Mouse (Mus musculus) hindbrain, postnatal 0 days (tissue): ENCODE measurements around the gene BC049352. TPM values are rescaled to one million over a fixed set of nuclear protein-coding genes. Genes with fewer than 3 reads are reported as not detected.

ENCODE experiments used
- ATAC-seq: fragments of 200-750 bp; cut with Nextera tagmentation; 2 replicates; pipeline ENCODE4 v1.8.0; 2017; ENCODE audit warnings: mild to moderate bottlenecking, moderate TSS enrichment, moderate library complexity
- DNase-seq: peaks from one replicate; pipeline ENCODE4 v3.0.0-alpha.2; 2015; ENCODE audit warnings: low spot score
- H3K27ac ChIP-seq: fragments of 300-500 bp; sonication (generic); 2 replicates; pipeline ENCODE4 v1.5.1; 2014; ENCODE audit warnings: mild to moderate bottlenecking
- H3K27me3 ChIP-seq: fragments of 300-500 bp; sonication (generic); 2 replicates; pipeline ENCODE4 v1.6.1; 2014; ENCODE audit warnings: low read length, mixed read lengths; ENCODE audit not compliant: insufficient read depth
- H3K36me3 ChIP-seq: fragments of 300-500 bp; sonication (generic); 2 replicates; pipeline ENCODE4 v1.6.1; 2014; ENCODE audit warnings: low read length, mixed read lengths; ENCODE audit not compliant: insufficient read depth
- H3K4me1 ChIP-seq: fragments of 300-500 bp; sonication (generic); 2 replicates; pipeline ENCODE4 v1.6.1; 2014; ENCODE audit warnings: antibody characterized with exemption, low read length, mixed read lengths; ENCODE audit not compliant: insufficient read depth
- H3K4me2 ChIP-seq: fragments of 300-500 bp; sonication (generic); 2 replicates; pipeline ENCODE4 v1.6.1; 2014; ENCODE audit warnings: low read depth, mild to moderate bottlenecking, low read length, moderate library complexity, mixed read lengths
- H3K4me3 ChIP-seq: fragments of 300-500 bp; sonication (generic); 2 replicates; pipeline ENCODE4 v1.5.1; 2014; ENCODE audit warnings: low read length
- H3K9ac ChIP-seq: fragments of 300-500 bp; sonication (generic); replicated peaks from 2 replicates; pipeline ENCODE4 v1.6.1; 2014; ENCODE audit warnings: mild to moderate bottlenecking, low read length, moderate library complexity, mixed read lengths
- H3K9me3 ChIP-seq: fragments of 300-500 bp; sonication (generic); 2 replicates; pipeline ENCODE4 v1.6.1; 2016; ENCODE audit warnings: low read length, mixed read lengths
- CTCF ChIP-seq: IDR thresholded peaks from 2 replicates; pipeline ENCODE4 v1.5.1; 2016; ENCODE audit warnings: antibody characterized with exemption, control low read depth, low read depth
- WGBS: fragments of 180-500 bp; shearing (Covaris S2); extraction: QIAGEN DNeasy Blood & Tissue Kit; methylation state at CpG from one replicate; pipeline ENCODE4 v1.1.7; 2014; 5-methylcytosine and 5-hydroxymethylcytosine counted together
- polyA plus RNA-seq: library from polyadenylated mRNA; unstranded; fragments of >200 nt; fragmentation: Nextera tagmentation; extraction: Ambion mirVana; gene quantifications from 2 replicates; pipeline ENCODE4 v1.2.1, GENCODE M21; 2015
- total RNA-seq: library from RNA; depleted of rRNA; stranded (reverse); fragments of >200 nt; gene quantifications from 2 replicates; pipeline ENCODE4 v1.2.3, GENCODE M21; 2014

BC049352 gene
- total and polyA plus RNA-seq, 2 experiments from 2014 or later = 0.16 TPM; not detected in 1

- ATAC-seq = no peak
Observed at GRCm38 (mm10) chr9:45202021-45202798, 20.4 kb downstream of the BC049352 start.

DNA sequence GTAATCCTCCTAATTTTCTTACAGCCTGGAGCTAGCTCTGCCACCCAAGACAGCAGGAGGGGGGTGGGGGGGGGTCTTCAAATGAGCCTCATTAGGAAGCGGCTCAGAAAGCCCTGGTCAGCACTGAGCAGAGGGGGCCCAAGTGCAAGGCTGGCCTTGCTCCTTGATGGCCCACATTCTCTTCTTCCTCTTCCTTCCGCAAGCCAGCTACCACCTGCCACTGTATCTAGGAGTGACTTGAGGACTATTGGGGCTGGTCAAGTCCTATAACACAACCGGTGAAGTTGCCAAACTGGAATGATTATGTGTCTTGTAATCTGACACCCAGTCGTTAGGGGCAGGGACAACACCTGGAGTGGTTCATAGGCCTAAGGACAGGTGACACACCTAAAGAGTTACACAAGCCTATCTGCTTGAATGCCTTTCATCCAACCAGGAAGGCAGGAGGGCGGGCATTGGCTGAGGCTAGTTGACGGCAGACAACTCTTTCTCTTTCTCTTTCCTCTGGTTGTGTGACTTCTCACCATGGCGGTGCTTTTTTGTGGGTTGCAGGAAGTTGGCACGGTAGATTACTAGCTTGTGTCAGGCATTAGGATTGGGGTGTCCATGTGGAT is 22.1 kb downstream of the BC049352 start, which contains the start of gene Tmprss4:
Gene Tmprss4, minus strand, starts transcription at position 296 of the 614 bp plus-strand sequence.
- Histone ChIP-seq H3K9ac (no peak within 1 kb of the TSS), H3K4me3 (no peak within 1 kb of the TSS), H3K4me2 (no peak within 1 kb of the TSS), H3K27me3 (no peaks in the 10 kb centered on the region), H3K27ac (no peak within 1 kb of the TSS), H3K36me3 (no peaks in the 10 kb centered on the region), H3K9me3 (no peaks in the 10 kb centered on the region), H3K4me1 (no peaks in the 10 kb centered on the region)
- TF ChIP-seq CTCF = no peak
- DNase-seq (no peak), ATAC-seq (no peak)
- WGBS = 80% methylated on average over 8 of the region's 8 CpGs

More at GRCm38 (mm10) chr9:45202021-45202798, 20.4 kb downstream of the BC049352 start:
- no peaks in the 10 kb centered on the region for H3K9me3 ChIP-seq
- H3K4me1 ChIP-seq = no peaks in the 10 kb centered on the region
- no peaks in the 10 kb centered on the region for H3K27me3 ChIP-seq
- H3K9ac ChIP-seq = no peak overlapping the region
- DNase-seq = no peak
- 76% methylated on average over 9 of the region's 9 CpGs for WGBS
- no peak for TF ChIP-seq CTCF
- H3K36me3 ChIP-seq = no peaks in the 10 kb centered on the region
- no peak overlapping the region for H3K4me3 ChIP-seq
- no peak overlapping the region for H3K27ac ChIP-seq
- no peak overlapping the region for H3K4me2 ChIP-seq

GRCm38 (mm10) chr9:45205143-45205542 is 23.3 kb downstream of the BC049352 start:
- Histone ChIP-seq H3K27ac (no peak overlapping the region), H3K9ac (no peak overlapping the region), H3K36me3 (no peaks in the 10 kb centered on the region), H3K4me3 (no peak overlapping the region), H3K4me1 (no peaks in the 10 kb centered on the region), H3K9me3 (no peaks in the 10 kb centered on the region), H3K4me2 (no peak overlapping the region), H3K27me3 (no peaks in the 10 kb centered on the region)
- TF ChIP-seq CTCF = no peak
- WGBS = 78% methylated on average over 5 of the region's 5 CpGs
- ATAC-seq (no peak), DNase-seq (no peak)

DNA sequence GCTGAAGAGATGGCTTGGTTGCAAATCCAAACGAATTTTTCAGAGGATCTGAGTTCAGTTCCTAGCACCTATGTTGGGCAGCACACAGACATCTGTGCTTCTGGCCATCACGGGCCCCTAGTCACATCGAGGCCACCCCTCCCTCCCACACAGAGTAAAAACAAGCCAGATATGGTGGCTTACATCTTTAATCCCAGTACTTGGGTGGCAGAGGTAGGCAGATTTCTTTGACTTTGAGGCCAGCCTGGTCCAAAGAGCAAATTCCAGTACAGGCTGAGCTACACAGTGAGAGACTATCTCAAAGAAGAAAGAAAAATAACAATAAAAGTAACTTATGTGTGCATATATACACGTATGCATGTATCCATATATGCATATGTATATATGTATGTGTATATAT is 24.3 kb downstream of the BC049352 start:
- Histone ChIP-seq H3K4me3 (no peak overlapping the region), H3K27me3 (no peaks in the 10 kb centered on the region), H3K9me3 (no peaks in the 10 kb centered on the region), H3K4me1 (no peaks in the 10 kb centered on the region), H3K4me2 (no peak overlapping the region), H3K27ac (no peak overlapping the region), H3K9ac (no peak overlapping the region), H3K36me3 (no peaks in the 10 kb centered on the region)
- DNase-seq = no peak
- no peak for TF ChIP-seq CTCF
- no peak for ATAC-seq
- 79% methylated on average over 4 of the region's 4 CpGs for WGBS

- no peak overlapping the region for H3K9ac ChIP-seq
- no peaks in the 10 kb centered on the region for H3K4me1 ChIP-seq
- no peak for TF ChIP-seq CTCF
- H3K4me3 ChIP-seq = no peak overlapping the region
- WGBS = 91% methylated on average over 7 of the region's 7 CpGs
- no peak overlapping the region for H3K4me2 ChIP-seq
- H3K27me3 ChIP-seq = no peaks in the 10 kb centered on the region
- no peak for DNase-seq
- H3K9me3 ChIP-seq = no peaks in the 10 kb centered on the region
- no peak overlapping the region for H3K27ac ChIP-seq
- no peaks in the 10 kb centered on the region for H3K36me3 ChIP-seq
- no peak for ATAC-seq
Observed at GRCm38 (mm10) chr9:45207015-45207743, 25.4 kb downstream of the BC049352 start.

GRCm38 (mm10) chr9:45212001-45212400 is 30.2 kb downstream of the BC049352 start:
- Histone ChIP-seq H3K9me3 (no peaks in the 10 kb centered on the region), H3K4me2 (no peak overlapping the region), H3K4me3 (no peak overlapping the region), H3K4me1 (no peaks in the 10 kb centered on the region), H3K27me3 (no peaks in the 10 kb centered on the region), H3K36me3 (no peaks in the 10 kb centered on the region), H3K27ac (no peak overlapping the region), H3K9ac (no peak overlapping the region)
- ATAC-seq (no peak), DNase-seq (no peak)
- TF ChIP-seq CTCF = no peak
- WGBS = 77% methylated on average over 6 of the region's 6 CpGs
